Mouse (Mus musculus) testis, adult 2 months (tissue): ENCODE results near the gene Maats1.

ENCODE experiments used
- CTCF ChIP-seq: fragments of 200-500 bp; IDR thresholded peaks from 2 replicates; pipeline ENCODE4 v1.5.1; 2012; ENCODE audit warnings: low read depth, mild to moderate bottlenecking, inconsistent platforms, low read length, moderate library complexity; ENCODE audit not compliant: control insufficient read depth, insufficient read depth, insufficient replicate concordance
- POLR2A ChIP-seq: fragments of 200-500 bp; IDR thresholded peaks from 2 replicates; pipeline ENCODE4 v1.6.1; 2012; ENCODE audit warnings: low read depth, mild to moderate bottlenecking, inconsistent platforms, low read length, moderate library complexity; ENCODE audit not compliant: control insufficient read depth

DNA sequence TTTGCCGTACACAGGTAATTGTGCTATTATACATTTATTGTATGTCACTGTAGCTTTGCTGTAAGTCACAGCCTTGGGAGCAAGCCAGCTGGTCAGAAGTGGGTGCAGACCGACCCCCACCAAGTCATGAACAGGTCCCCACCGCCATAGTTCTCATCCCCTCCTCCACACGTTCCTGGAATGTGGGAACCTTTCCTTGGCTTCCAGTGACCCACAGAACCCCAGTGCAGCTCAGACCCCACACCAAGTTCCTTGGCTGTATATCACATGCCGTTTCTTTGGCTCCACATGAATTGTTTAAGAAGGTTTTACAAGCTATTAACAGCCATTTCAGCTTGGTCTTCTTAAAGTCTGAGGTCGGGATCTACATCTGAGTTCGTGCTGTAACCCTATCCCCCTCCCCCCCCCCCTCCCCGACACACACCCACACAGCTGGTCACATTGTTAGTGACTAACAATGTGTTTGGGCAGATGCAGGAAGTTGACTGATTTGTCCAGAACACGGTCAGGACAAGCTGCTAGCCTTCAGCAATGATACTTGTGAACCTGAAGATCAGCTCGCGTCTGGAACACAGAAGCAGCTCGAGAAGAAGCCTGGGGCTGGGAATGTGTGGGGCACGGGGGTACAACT, 93.5 kb downstream of the Maats1 start:
- TF ChIP-seq POLR2A (no peak), CTCF (no peak)
